Mouse (Mus musculus) layer of hippocampus, adult 8-10 months (tissue): ENCODE results near the gene Nrp1. TPM values are rescaled to one million over a fixed set of nuclear protein-coding genes. Genes with fewer than 3 reads are reported as not detected.
A peak's percentile ranks its signal among the peaks of the same experiment; 100 is the strongest.

ENCODE experiments used
- DNase-seq, 2 experiments: peaks; one replicate each; pipeline ENCODE4 v3.0.0; 2022; ENCODE audit warnings: low spot score in 2 of 2
- total RNA-seq, 4 experiments: library from RNA; stranded (reverse); gene quantifications; 2 replicates each; pipeline ENCODE4 v1.2.4; 2022

Nrp1 gene
- total RNA-seq, 4 experiments from 2014 or later = 89.8 to 108 (median 101) TPM

GRCm38 (mm10) chr8:128417956-128418796, 59.8 kb downstream of the Nrp1 start:
- DNase-seq = peak in 1 of 2 experiments; percentile 27

- no peak for DNase-seq
Observed at GRCm38 (mm10) chr8:128419984-128420383, 61.6 kb downstream of the Nrp1 start.

GRCm38 (mm10) chr8:128420402-128420801, 62.0 kb downstream of the Nrp1 start:
- no peak for DNase-seq

GRCm38 (mm10) chr8:128423813-128424212, 65.4 kb downstream of the Nrp1 start:
- DNase-seq = no peak

- no peak for DNase-seq
Observed at GRCm38 (mm10) chr8:128424626-128425333, 66.4 kb downstream of the Nrp1 start.

GRCm38 (mm10) chr8:128427071-128427470, 68.7 kb downstream of the Nrp1 start:
- no peak for DNase-seq

- DNase-seq = no peak
Observed at GRCm38 (mm10) chr8:128428971-128429370, 70.6 kb downstream of the Nrp1 start.

GRCm38 (mm10) chr8:128431082-128431481, 72.7 kb downstream of the Nrp1 start:
- DNase-seq = no peak

- DNase-seq = no peak
Observed at GRCm38 (mm10) chr8:128435749-128436148, 77.3 kb downstream of the Nrp1 start.

GRCm38 (mm10) chr8:128437156-128437825, 78.9 kb downstream of the Nrp1 start:
- peak in 1 of 2 experiments; percentile 29 for DNase-seq

GRCm38 (mm10) chr8:128441407-128441806, 83.0 kb downstream of the Nrp1 start:
- DNase-seq = no peak

- no peak for DNase-seq
Observed at GRCm38 (mm10) chr8:128445596-128445995, 87.2 kb downstream of the Nrp1 start.

- no peak for DNase-seq
Observed at GRCm38 (mm10) chr8:128446636-128447035, 88.2 kb downstream of the Nrp1 start.

- no peak for DNase-seq
Observed at GRCm38 (mm10) chr8:128447320-128447719, 88.9 kb downstream of the Nrp1 start.

- DNase-seq = no peak
Observed at GRCm38 (mm10) chr8:128450390-128451032, 92.1 kb downstream of the Nrp1 start.

GRCm38 (mm10) chr8:128451121-128451520, 92.7 kb downstream of the Nrp1 start:
- DNase-seq = no peak

- DNase-seq = no peak
Observed at GRCm38 (mm10) chr8:128453471-128453870, 95.1 kb downstream of the Nrp1 start.

GRCm38 (mm10) chr8:128454026-128454425, 95.6 kb downstream of the Nrp1 start:
- no peak for DNase-seq

GRCm38 (mm10) chr8:128457277-128457676, 98.9 kb downstream of the Nrp1 start:
- DNase-seq = no peak

GRCm38 (mm10) chr8:128459704-128460103, 101.3 kb downstream of the Nrp1 start:
- no peak for DNase-seq

GRCm38 (mm10) chr8:128461716-128462115, 103.3 kb downstream of the Nrp1 start:
- no peak for DNase-seq
